In genomic region chr7:118706488-118706887, GRCm38 (mm10) we compare ENCODE assay signal across 23 mouse cellular contexts. TPM values are rescaled to one million over a fixed set of nuclear protein-coding genes. Genes with fewer than 3 reads are reported as not detected.
A peak's percentile ranks its signal among the peaks of the same experiment; 100 is the strongest.
DNase-seq lines count a peak whose midpoint lies in the region; ATAC-seq and TF ChIP-seq lines count a peak whose summit lies in the region.
"Had no signal": no experiment of that assay in that cellular context is flagged by ENCODE, and none has a peak within 500 bp of the region (broad histone marks: within the 10 kb centered on the region; RNA-seq: fewer than 3 reads in every experiment).

No protein-coding gene starts in this region.

- no peak for TF ChIP-seq CTCF in gastrocnemius, adult 2 months (IDR thresholded peaks at IDR 0.05)
- TF ChIP-seq CTCF in lung, postnatal 0 days (IDR thresholded peaks at IDR 0.05), result no peak
- TF ChIP-seq CTCF in small intestine, adult 2 months (IDR thresholded peaks at IDR 0.05; ENCODE audit: extremely low read depth, insufficient read length, insufficient replicate concordance, low read depth, low read length), result no peak

- intact Hi-C loops in gastrocnemius, adult 2 months (cut with DNase I), result loop anchor here (5.0 kb wide), 1 partner anchor 169 kb away; no protein-coding TSS in a partner anchor

- H3K4me2 ChIP-seq in kidney, embryonic 16.5 days (replicated peaks; ENCODE audit: low read depth, low read length), result no peak overlapping the region
- peak overlapping the region; percentile 81; the same call in 1 of the 2 replicates for H3K4me2 ChIP-seq in lung, postnatal 0 days (replicated peaks; ENCODE audit: low read depth, low read length)
- H3K4me2 ChIP-seq in liver, embryonic 11.5 days, result no peak overlapping the region

- H3K27me3 ChIP-seq in kidney, embryonic 16.5 days (ENCODE audit: insufficient read depth, low read length), result no peaks in the 10 kb centered on the region
- H3K27me3 ChIP-seq in lung, postnatal 0 days (replicated peaks; ENCODE audit: insufficient read depth, low read length), result no peaks in the 10 kb centered on the region
- peaks cover 6% of the 10 kb centered on the region; the same call in 1 of the 2 replicates for H3K27me3 ChIP-seq in small intestine, adult 2 months (ENCODE audit: control insufficient read depth, insufficient read depth, low read length)
- no peaks in the 10 kb centered on the region for H3K27me3 ChIP-seq in liver, embryonic 11.5 days (replicated peaks; ENCODE audit: control insufficient read depth, insufficient read depth, low read length)
- H3K27me3 ChIP-seq: forebrain, embryonic 15.5 days; heart, embryonic 12.5 days; hindbrain, embryonic 13.5 days; intestine, embryonic 15.5 days; midbrain, embryonic 15.5 days; neural tube, embryonic 13.5 days had no signal

- peaks cover 27% of the 10 kb centered on the region for H3K4me1 ChIP-seq in kidney, embryonic 16.5 days (ENCODE audit: insufficient read depth, low read length)
- H3K4me1 ChIP-seq in lung, postnatal 0 days (ENCODE audit: insufficient read depth, low read depth, low read length), result peaks cover 14% of the 10 kb centered on the region; the same call in 1 of the 2 replicates
- peaks cover 14% of the 10 kb centered on the region for H3K4me1 ChIP-seq in small intestine, adult 2 months (ENCODE audit: control insufficient read depth, insufficient read depth, insufficient read length, low read length)
- H3K4me1 ChIP-seq in liver, embryonic 11.5 days (replicated peaks; ENCODE audit: control insufficient read depth, insufficient read depth, low read length), result peaks cover 13% of the 10 kb centered on the region

- TF ChIP-seq POLR2A in small intestine, adult 2 months (IDR thresholded peaks at IDR 0.05; ENCODE audit: low read depth, low read length), result no peak

- no peak overlapping the region for H3K9ac ChIP-seq in kidney, embryonic 16.5 days (replicated peaks; ENCODE audit: low read length)
- H3K9ac ChIP-seq in lung, postnatal 0 days (replicated peaks; ENCODE audit: low read depth), result no peak overlapping the region
- no peak overlapping the region for H3K9ac ChIP-seq in liver, embryonic 11.5 days (ENCODE audit: low read depth, low read length)
- H3K9ac ChIP-seq: intestine, embryonic 15.5 days; midbrain, embryonic 15.5 days had no signal

- 84% methylated on average over 5 of the region's 5 CpGs for WGBS in kidney, embryonic 16.5 days
- WGBS in lung, postnatal 0 days, result 62% methylated on average over 5 of the region's 5 CpGs
- 79% methylated on average over 5 of the region's 5 CpGs for WGBS in small intestine, adult 2 months
- WGBS in liver, embryonic 11.5 days, result 88% methylated on average over 5 of the region's 5 CpGs

- peak overlapping the region; percentile 88; the same call in 1 of the 2 replicates for H3K27ac ChIP-seq in gastrocnemius, adult 2 months
- peak overlapping the region; percentile 92 for H3K27ac ChIP-seq in kidney, embryonic 16.5 days (ENCODE audit: low read length)
- peak overlapping the region; percentile 93 for H3K27ac ChIP-seq in lung, postnatal 0 days (ENCODE audit: low read length)
- peak overlapping the region; percentile 89 for H3K27ac ChIP-seq in small intestine, adult 2 months (ENCODE audit: insufficient read depth, low read depth, low read length)
- H3K27ac ChIP-seq in liver, embryonic 11.5 days (ENCODE audit: low read depth, low read length), result no peak overlapping the region
- H3K27ac ChIP-seq: intestine, embryonic 15.5 days had no signal

- TF ChIP-seq EP300 in lung, postnatal 0 days (IDR thresholded peaks at IDR 0.05), result peak; percentile 70

- no peaks in the 10 kb centered on the region for H3K9me3 ChIP-seq in kidney, embryonic 16.5 days (ENCODE audit: low read length)
- H3K9me3 ChIP-seq in lung, postnatal 0 days (ENCODE audit: low read length), result no peaks in the 10 kb centered on the region
- H3K9me3 ChIP-seq in liver, embryonic 11.5 days (ENCODE audit: control insufficient read depth, low read length), result no peaks in the 10 kb centered on the region
- H3K9me3 ChIP-seq: forebrain, embryonic 15.5 days; heart, embryonic 12.5 days; hindbrain, embryonic 13.5 days; intestine, embryonic 15.5 days; limb, embryonic 10.5 days; midbrain, embryonic 15.5 days; neural tube, embryonic 13.5 days had no signal

- 0 out of 2 replicates have a peak, but pooled peaks cover 5% of the 10 kb centered on the region for H3K36me3 ChIP-seq in kidney, embryonic 16.5 days (ENCODE audit: insufficient read depth, low read length)
- no peaks in the 10 kb centered on the region for H3K36me3 ChIP-seq in lung, postnatal 0 days (ENCODE audit: insufficient read depth, low read length)
- peaks cover 2% of the 10 kb centered on the region; the same call in 1 of the 2 replicates for H3K36me3 ChIP-seq in small intestine, adult 2 months (ENCODE audit: control insufficient read depth, insufficient read depth, low read length)
- no peaks in the 10 kb centered on the region for H3K36me3 ChIP-seq in liver, embryonic 11.5 days (ENCODE audit: control insufficient read depth, insufficient read depth, low read length)
- H3K36me3 ChIP-seq: forebrain, embryonic 15.5 days; intestine, embryonic 15.5 days; limb, embryonic 10.5 days; midbrain, embryonic 15.5 days had no signal

- H3K4me3 ChIP-seq in gastrocnemius, adult 2 months, result no peak overlapping the region
- H3K4me3 ChIP-seq in kidney, embryonic 16.5 days (ENCODE audit: low read length), result no peak overlapping the region
- H3K4me3 ChIP-seq in lung, postnatal 0 days (ENCODE audit: low read depth, low read length), result no peak overlapping the region
- no peak overlapping the region for H3K4me3 ChIP-seq in small intestine, adult 2 months (ENCODE audit: low read depth, low read length)
- H3K4me3 ChIP-seq in liver, embryonic 11.5 days (ENCODE audit: low read depth, low read length), result no peak overlapping the region

- ATAC-seq in kidney, embryonic 16.5 days (ENCODE audit: low FRiP score, low TSS enrichment), result no peak
- no peak for ATAC-seq in lung, postnatal 0 days
- ATAC-seq in liver, embryonic 11.5 days (replicated peaks; ENCODE audit: low FRiP score), result no peak

- no peak for DNase-seq in gastrocnemius, adult 2 months
- DNase-seq in gastrocnemius, postnatal 10 days, result no peak
- DNase-seq in kidney, postnatal 25 days, result no peak
- peak; percentile 57 for DNase-seq in lung, postnatal 0 days (ENCODE audit: low spot score)
- DNase-seq in lung, postnatal 14 days, result no peak
- no peak for DNase-seq in liver, embryonic 11.5 days (ENCODE audit: low spot score)
- DNase-seq: adrenal gland, postnatal 36 days; cerebellum, adult 11-12 months; cerebellum, postnatal 25 days; gastrocnemius, postnatal 25 days; heart, adult 18-20 months; heart, postnatal 10 days; kidney, postnatal 14 days; liver had no signal

RNA-seq across cellular contexts. Expression of gene Gde1, which starts 0.9 kb away (rescaled TPM):
- total RNA-seq in gastrocnemius, adult 2 months (2021), result 10 to 100 TPM; 41.3 to 45.0 TPM
- 10 to 100 TPM; 31.5 to 32.5 TPM for total RNA-seq in gastrocnemius, postnatal 10 days (2021)
- 106 and 109 TPM in 2 replicates for polyA plus RNA-seq in kidney, embryonic 16.5 days (2015; fragmentation: Nextera tagmentation; extraction: Ambion mirVana)
- 382 and 481 TPM in 2 replicates for polyA plus RNA-seq in lung, postnatal 0 days (2015; fragmentation: Nextera tagmentation; extraction: Ambion mirVana)
- polyA plus RNA-seq in small intestine, adult 2 months (2012; rRNA removed), result 535 and 645 TPM in 2 replicates
- 64.2 and 71.0 TPM in 2 replicates for polyA plus RNA-seq in liver, embryonic 11.5 days (2014; fragmentation: Nextera tagmentation; extraction: Ambion mirVana)

RNA-seq across cellular contexts. Expression of gene Ccp110, which starts 5.9 kb away (rescaled TPM):
- total RNA-seq in gastrocnemius, adult 2 months (2021), result 1 to 10 TPM; 2.3 to 3.0 TPM
- total RNA-seq in gastrocnemius, postnatal 10 days (2021), result 1 to 10 TPM; 4.0 to 5.5 TPM
- 20.0 and 21.1 TPM in 2 replicates for polyA plus RNA-seq in kidney, embryonic 16.5 days (2015; fragmentation: Nextera tagmentation; extraction: Ambion mirVana)
- 8.4 and 8.8 TPM in 2 replicates for polyA plus RNA-seq in lung, postnatal 0 days (2015; fragmentation: Nextera tagmentation; extraction: Ambion mirVana)
- 0.41 and 0.51 TPM in 2 replicates for polyA plus RNA-seq in small intestine, adult 2 months (2012; rRNA removed)
- 7.9 and 9.0 TPM in 2 replicates for polyA plus RNA-seq in liver, embryonic 11.5 days (2014; fragmentation: Nextera tagmentation; extraction: Ambion mirVana)

RNA-seq across cellular contexts. Expression of gene Vps35l, which starts 33.5 kb away (rescaled TPM):
- total RNA-seq in gastrocnemius, adult 2 months (2021), result 10 to 100 TPM; 18.3 to 19.2 TPM
- total RNA-seq in gastrocnemius, postnatal 10 days (2021), result 10 to 100 TPM; 30.3 to 35.5 TPM
- polyA plus RNA-seq in kidney, embryonic 16.5 days (2015; fragmentation: Nextera tagmentation; extraction: Ambion mirVana), result 72.8 and 81.0 TPM in 2 replicates
- polyA plus RNA-seq in lung, postnatal 0 days (2015; fragmentation: Nextera tagmentation; extraction: Ambion mirVana), result 44.0 and 45.0 TPM in 2 replicates
- 18.3 and 29.9 TPM in 2 replicates for polyA plus RNA-seq in small intestine, adult 2 months (2012; rRNA removed)
- polyA plus RNA-seq in liver, embryonic 11.5 days (2014; fragmentation: Nextera tagmentation; extraction: Ambion mirVana), result 56.6 and 64.3 TPM in 2 replicates
